Mouse (Mus musculus): Measurements from ENCODE around the gene Uvrag.

Gene Uvrag

GRCm38 (mm10) chr7:99161961-99162360, 21.0 kb upstream of the Uvrag start:
- H3K4me3 ChIP-seq (replicated peaks; ENCODE audit: low read length) = no peak overlapping the region
- no peaks in the 10 kb centered on the region for H3K9me3 ChIP-seq (ENCODE audit: low read length)
- H3K4me1 ChIP-seq (replicated peaks; ENCODE audit: low read depth, low read length) = 0 out of 2 replicates have a peak, but pooled peaks cover 2% of the 10 kb centered on the region
- H3K27me3 ChIP-seq (ENCODE audit: insufficient read depth, low read length) = peaks cover 10% of the 10 kb centered on the region; the same call in 1 of the 2 replicates
- TF ChIP-seq NANOG (IDR thresholded peaks at IDR 0.05; ENCODE audit: borderline replicate concordance, low read length) (no peak), POU5F1 (IDR thresholded peaks at IDR 0.05; ENCODE audit: borderline replicate concordance, low read length) (no peak), CTCF (conservative IDR thresholded peaks at IDR 0.05; ENCODE audit: low read length) (no peak)
- H3K36me3 ChIP-seq (ENCODE audit: insufficient read depth, low read length) = no peaks in the 10 kb centered on the region

GRCm38 (mm10) chr7:99161529-99161928, 20.6 kb upstream of the Uvrag start:
- Histone ChIP-seq H3K4me3 (replicated peaks; ENCODE audit: low read length) (no peak overlapping the region), H3K4me1 (replicated peaks; ENCODE audit: low read depth, low read length) (0 out of 2 replicates have a peak, but pooled peaks cover 2% of the 10 kb centered on the region), H3K9me3 (ENCODE audit: low read length) (no peaks in the 10 kb centered on the region), H3K36me3 (ENCODE audit: insufficient read depth, low read length) (0 out of 2 replicates have a peak, but pooled peaks cover 2% of the 10 kb centered on the region), H3K27me3 (ENCODE audit: insufficient read depth, low read length) (peaks cover 10% of the 10 kb centered on the region)
- no peak for TF ChIP-seq POU5F1 (IDR thresholded peaks at IDR 0.05; ENCODE audit: borderline replicate concordance, low read length)
- TF ChIP-seq NANOG (IDR thresholded peaks at IDR 0.05; ENCODE audit: borderline replicate concordance, low read length) = no peak
- TF ChIP-seq CTCF (conservative IDR thresholded peaks at IDR 0.05; ENCODE audit: low read length) = no peak

DNA sequence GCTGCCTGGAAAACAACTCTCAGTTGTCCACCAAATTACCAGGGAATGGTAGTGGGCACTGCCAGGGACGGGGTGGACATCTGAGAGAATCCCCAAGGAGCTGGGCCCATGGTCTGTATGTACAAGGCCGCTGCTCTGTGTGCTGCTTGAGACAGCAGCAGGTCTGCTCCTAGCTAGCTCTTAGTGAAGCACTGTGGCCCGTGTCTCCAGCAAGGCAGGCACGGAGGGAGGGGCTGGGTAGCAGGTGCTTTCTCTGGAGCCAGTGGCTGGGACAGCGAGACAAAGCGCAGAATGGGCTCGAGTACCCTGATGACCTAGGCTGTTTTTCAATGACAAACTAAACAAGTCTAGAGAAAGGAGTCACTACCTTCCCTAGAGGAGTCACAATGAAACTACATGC, 20.1 kb upstream of the Uvrag start:
- no peak overlapping the region for H3K4me3 ChIP-seq (replicated peaks; ENCODE audit: low read length)
- H3K9me3 ChIP-seq (ENCODE audit: low read length) = no peaks in the 10 kb centered on the region
- peaks cover 10% of the 10 kb centered on the region for H3K27me3 ChIP-seq (ENCODE audit: insufficient read depth, low read length)
- 0 out of 2 replicates have a peak, but pooled peaks cover 2% of the 10 kb centered on the region for H3K36me3 ChIP-seq (ENCODE audit: insufficient read depth, low read length)
- no peak for TF ChIP-seq CTCF (conservative IDR thresholded peaks at IDR 0.05; ENCODE audit: low read length)
- no peak for TF ChIP-seq POU5F1 (IDR thresholded peaks at IDR 0.05; ENCODE audit: borderline replicate concordance, low read length)
- no peak for TF ChIP-seq NANOG (IDR thresholded peaks at IDR 0.05; ENCODE audit: borderline replicate concordance, low read length)
- 0 out of 2 replicates have a peak, but pooled peaks cover 2% of the 10 kb centered on the region for H3K4me1 ChIP-seq (replicated peaks; ENCODE audit: low read depth, low read length)

GRCm38 (mm10) chr7:99159446-99159845, 18.5 kb upstream of the Uvrag start:
- Histone ChIP-seq H3K4me1 (replicated peaks; ENCODE audit: low read depth, low read length) (peaks cover 9% of the 10 kb centered on the region), H3K4me3 (replicated peaks; ENCODE audit: low read length) (no peak overlapping the region), H3K9me3 (ENCODE audit: low read length) (no peaks in the 10 kb centered on the region), H3K36me3 (ENCODE audit: insufficient read depth, low read length) (0 out of 2 replicates have a peak, but pooled peaks cover 2% of the 10 kb centered on the region), H3K27me3 (ENCODE audit: insufficient read depth, low read length) (peaks cover 3% of the 10 kb centered on the region; the same call in 1 of the 2 replicates)
- TF ChIP-seq POU5F1 (IDR thresholded peaks at IDR 0.05; ENCODE audit: borderline replicate concordance, low read length) = no peak
- TF ChIP-seq CTCF (conservative IDR thresholded peaks at IDR 0.05; ENCODE audit: low read length) = no peak
- no peak for TF ChIP-seq NANOG (IDR thresholded peaks at IDR 0.05; ENCODE audit: borderline replicate concordance, low read length)

DNA sequence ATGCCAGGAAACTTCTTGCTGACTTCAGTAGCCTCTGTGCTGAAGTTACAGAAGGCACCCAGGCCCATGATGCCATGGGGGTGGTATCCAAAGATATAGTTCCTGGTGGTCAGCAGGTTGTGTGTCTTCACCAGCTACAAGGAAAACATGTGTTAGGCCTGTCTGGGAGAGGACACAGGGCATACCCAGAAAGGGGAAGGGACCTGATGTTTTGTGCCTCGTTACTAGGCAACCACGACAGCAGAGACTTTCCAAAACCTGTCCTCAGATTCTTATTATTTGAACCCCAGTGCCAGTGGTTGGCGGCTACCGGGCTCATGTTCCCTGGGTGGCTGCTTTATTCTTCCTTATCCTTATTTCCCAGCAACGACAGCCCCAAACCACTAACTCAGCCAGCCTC, 18.0 kb upstream of the Uvrag start:
- Histone ChIP-seq H3K27me3 (ENCODE audit: insufficient read depth, low read length) (peaks cover 5% of the 10 kb centered on the region; the same call in 1 of the 2 replicates), H3K9me3 (ENCODE audit: low read length) (no peaks in the 10 kb centered on the region)

DNA sequence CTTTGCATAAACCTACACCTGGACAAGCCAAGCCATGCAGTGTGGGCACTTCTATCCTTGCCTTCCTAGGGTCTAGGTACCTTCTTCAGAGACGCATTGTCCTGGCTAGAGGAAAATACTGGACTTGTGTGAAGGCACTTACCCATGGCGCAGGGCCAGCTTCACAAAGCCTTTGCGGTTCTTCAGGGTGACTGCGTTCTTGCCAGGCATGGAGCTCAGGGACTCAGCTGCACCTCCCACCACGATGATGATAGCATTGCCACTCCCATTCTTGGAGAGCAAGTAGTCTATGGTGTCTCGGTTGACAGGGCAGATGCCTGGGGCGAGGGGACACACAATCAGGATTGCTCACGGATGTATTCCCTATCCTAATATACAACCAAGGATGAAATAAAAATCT, 17.1 kb upstream of the Uvrag start:
- TF ChIP-seq NANOG (IDR thresholded peaks at IDR 0.05; ENCODE audit: borderline replicate concordance, low read length) (no peak), POU5F1 (IDR thresholded peaks at IDR 0.05; ENCODE audit: borderline replicate concordance, low read length) (no peak), CTCF (conservative IDR thresholded peaks at IDR 0.05; ENCODE audit: low read length) (no peak)
- peaks cover 10% of the 10 kb centered on the region for H3K4me1 ChIP-seq (replicated peaks; ENCODE audit: low read depth, low read length)
- no peaks in the 10 kb centered on the region for H3K9me3 ChIP-seq (ENCODE audit: low read length)
- H3K36me3 ChIP-seq (ENCODE audit: insufficient read depth, low read length) = 0 out of 2 replicates have a peak, but pooled peaks cover 2% of the 10 kb centered on the region
- no peak overlapping the region for H3K4me3 ChIP-seq (replicated peaks; ENCODE audit: low read length)
- peaks cover 7% of the 10 kb centered on the region; the same call in 1 of the 2 replicates for H3K27me3 ChIP-seq (ENCODE audit: insufficient read depth, low read length)

More for the DNA sequence above, 18.0 kb upstream of the Uvrag start:
- Histone ChIP-seq H3K4me1 (replicated peaks; ENCODE audit: low read depth, low read length) (peaks cover 10% of the 10 kb centered on the region), H3K4me3 (replicated peaks; ENCODE audit: low read length) (no peak overlapping the region), H3K36me3 (ENCODE audit: insufficient read depth, low read length) (0 out of 2 replicates have a peak, but pooled peaks cover 2% of the 10 kb centered on the region)
- TF ChIP-seq CTCF (conservative IDR thresholded peaks at IDR 0.05; ENCODE audit: low read length) = no peak
- TF ChIP-seq NANOG (IDR thresholded peaks at IDR 0.05; ENCODE audit: borderline replicate concordance, low read length) = no peak
- TF ChIP-seq POU5F1 (IDR thresholded peaks at IDR 0.05; ENCODE audit: borderline replicate concordance, low read length) = no peak

DNA sequence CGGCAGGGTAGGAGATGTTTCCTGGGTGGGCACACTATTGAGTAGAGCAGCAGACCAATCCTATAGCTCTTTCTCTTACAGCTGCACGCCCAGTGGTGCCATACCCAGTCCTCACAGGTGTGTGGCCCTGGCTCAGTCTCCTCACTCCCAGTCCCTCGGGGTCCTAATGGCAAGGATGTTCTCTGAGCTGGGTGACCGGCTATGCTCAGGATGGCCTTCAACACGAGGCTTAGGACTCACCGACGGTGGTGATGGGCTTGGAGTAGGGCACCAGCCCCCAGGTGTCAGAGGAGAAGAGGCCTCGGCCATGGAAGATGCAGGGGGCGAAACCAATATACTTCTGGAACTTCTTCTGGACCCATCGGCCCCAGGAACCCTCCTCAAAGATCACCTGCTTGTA, 15.8 kb upstream of the Uvrag start:
- TF ChIP-seq POU5F1 (IDR thresholded peaks at IDR 0.05; ENCODE audit: borderline replicate concordance, low read length) (no peak), CTCF (conservative IDR thresholded peaks at IDR 0.05; ENCODE audit: low read length) (no peak), NANOG (IDR thresholded peaks at IDR 0.05; ENCODE audit: borderline replicate concordance, low read length) (no peak)
- Histone ChIP-seq H3K36me3 (ENCODE audit: insufficient read depth, low read length) (0 out of 2 replicates have a peak, but pooled peaks cover 2% of the 10 kb centered on the region), H3K9me3 (ENCODE audit: low read length) (no peaks in the 10 kb centered on the region), H3K4me3 (replicated peaks; ENCODE audit: low read length) (no peak overlapping the region), H3K4me1 (replicated peaks; ENCODE audit: low read depth, low read length) (peaks cover 10% of the 10 kb centered on the region), H3K27me3 (ENCODE audit: insufficient read depth, low read length) (peaks cover 7% of the 10 kb centered on the region; the same call in 1 of the 2 replicates)

- no peak overlapping the region for H3K4me3 ChIP-seq (replicated peaks; ENCODE audit: low read length)
- no peak for TF ChIP-seq CTCF (conservative IDR thresholded peaks at IDR 0.05; ENCODE audit: low read length)
- no peak for TF ChIP-seq NANOG (IDR thresholded peaks at IDR 0.05; ENCODE audit: borderline replicate concordance, low read length)
- H3K36me3 ChIP-seq (ENCODE audit: insufficient read depth, low read length) = 0 out of 2 replicates have a peak, but pooled peaks cover 2% of the 10 kb centered on the region
- peaks cover 7% of the 10 kb centered on the region; the same call in 1 of the 2 replicates for H3K27me3 ChIP-seq (ENCODE audit: insufficient read depth, low read length)
- H3K9me3 ChIP-seq (ENCODE audit: low read length) = no peaks in the 10 kb centered on the region; the same call in 1 of the 2 replicates
- H3K4me1 ChIP-seq (replicated peaks; ENCODE audit: low read depth, low read length) = peaks cover 10% of the 10 kb centered on the region
Observed at GRCm38 (mm10) chr7:99155311-99156289, 14.7 kb upstream of the Uvrag start.
